Mouse (Mus musculus): ENCODE measurements at regions not wholly inside any gene's neighbourhood (a gene's known extent, or its start where the extent isn't known, plus 50 kb on each side); places are given as distances from the start of the nearest gene placed in this dataset.

- DNase-seq (ENCODE audit: low read depth), result no peak
Observed at GRCm38 (mm10) chr11:94882687-94883383, 53.2 kb upstream of the Col1a1 start.

- DNase-seq (ENCODE audit: low read depth), result no peak
Observed at GRCm38 (mm10) chr11:94881982-94882686, 53.9 kb upstream of the Col1a1 start.

- DNase-seq (ENCODE audit: low read depth), result no peak
Observed at GRCm38 (mm10) chr11:94880896-94881840, 54.9 kb upstream of the Col1a1 start.

- DNase-seq (ENCODE audit: low read depth), result no peak
Observed at GRCm38 (mm10) chr11:94876707-94877106, 59.3 kb upstream of the Col1a1 start.

GRCm38 (mm10) chr11:94875026-94875425 is 61.0 kb upstream of the Col1a1 start:
- DNase-seq (ENCODE audit: low read depth), result no peak

GRCm38 (mm10) chr11:94874155-94874561 is 61.9 kb upstream of the Col1a1 start:
- no peak for DNase-seq (ENCODE audit: low read depth)

GRCm38 (mm10) chr11:94873693-94874092 is 62.3 kb upstream of the Col1a1 start:
- DNase-seq (ENCODE audit: low read depth), result no peak

- DNase-seq (ENCODE audit: low read depth), result no peak
Observed at GRCm38 (mm10) chr11:94872921-94873320, 63.1 kb upstream of the Col1a1 start.

- DNase-seq (ENCODE audit: low read depth), result peak; percentile 39
Observed at GRCm38 (mm10) chr11:94870341-94870740, 65.7 kb upstream of the Col1a1 start.

- peak; percentile 21 for DNase-seq (ENCODE audit: low read depth)
Observed at GRCm38 (mm10) chr11:94869866-94870265, 66.2 kb upstream of the Col1a1 start.

GRCm38 (mm10) chr11:94866176-94866967 is 69.7 kb upstream of the Col1a1 start:
- DNase-seq (ENCODE audit: low read depth), result peak; percentile 56

GRCm38 (mm10) chr11:94850129-94850528 is 67.6 kb upstream of the Tmem92 start:
- no peak for DNase-seq (ENCODE audit: low read depth)

GRCm38 (mm10) chr11:94839133-94839532 is 56.6 kb upstream of the Tmem92 start:
- no peak for DNase-seq (ENCODE audit: low read depth)

GRCm38 (mm10) chr11:94838140-94838539 is 55.6 kb upstream of the Tmem92 start:
- DNase-seq (ENCODE audit: low read depth), result peak; percentile 9

- DNase-seq (ENCODE audit: low read depth), result no peak
Observed at GRCm38 (mm10) chr11:94836347-94836746, 53.8 kb upstream of the Tmem92 start.

- peak; percentile 63 for DNase-seq (ENCODE audit: low read depth)
Observed at GRCm38 (mm10) chr11:94832246-94832985, 49.9 kb upstream of the Tmem92 start.
